Mouse (Mus musculus) megakaryocyte, embryonic 14.5 days (primary cell): ENCODE data around the gene Il18.

Source experiments
- FLI1 ChIP-seq: IDR thresholded peaks from 2 replicates; pipeline ENCODE4 v1.6.1; 2012; ENCODE audit warnings: low read length, inconsistent platforms, mixed read lengths
- GATA1 ChIP-seq: IDR thresholded peaks from 3 replicates; pipeline ENCODE4 v1.6.1; 2012; ENCODE audit warnings: mixed read lengths, low read length, inconsistent platforms, borderline replicate concordance

DNA sequence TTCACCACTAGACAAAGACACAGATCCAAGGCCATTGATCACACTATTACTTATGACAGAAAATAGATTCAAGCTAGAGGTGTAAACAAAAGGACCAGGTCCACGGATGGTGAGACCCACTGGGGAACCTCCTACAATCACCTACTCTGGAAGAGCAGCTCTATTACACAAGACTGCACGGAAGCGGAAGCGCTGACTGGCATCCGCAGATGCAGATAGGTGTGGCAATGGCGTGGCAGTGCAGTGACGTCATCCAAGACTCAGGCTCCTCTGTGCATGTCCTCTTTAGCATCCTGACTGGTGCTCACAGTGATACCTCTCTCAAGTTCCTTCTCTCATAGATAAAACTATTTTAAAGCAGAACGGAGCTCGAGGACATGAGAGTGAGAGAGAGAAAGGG, 38.3 kb downstream of the Il18 start:
- TF ChIP-seq GATA1 (no peak), FLI1 (no peak)
